Mouse (Mus musculus) heart, postnatal 4 days (tissue): ENCODE results near the gene Olfr1193. TPM values are rescaled to one million over a fixed set of nuclear protein-coding genes. Genes with fewer than 3 reads are reported as not detected.
"Not testable (repeated sequence)": the region's sequence is repeated elsewhere in the genome, so short reads cannot be mapped to it uniquely, and the experiment has no call there.

Experiments used
- DNase-seq: peaks from one replicate; pipeline ENCODE4 v3.0.0; 2021
- total RNA-seq, 2 experiments: library from RNA; stranded (reverse); gene quantifications; 2 replicates each; pipeline ENCODE4 v1.2.3; 2021

Gene Olfr1193
- total RNA-seq: not detected

GRCm38 (mm10) chr2:88675328-88675727 lies at the start of gene Olfr1193:
TSS of gene Olfr1193 (plus strand) at chr2:88675628.
- not testable (repeated sequence) for DNase-seq

- DNase-seq: not testable (repeated sequence)
Observed at GRCm38 (mm10) chr2:88640242-88640641, 35.2 kb upstream of the Olfr1193 start, which contains the start of gene Olfr1191-ps1. TSS of gene Olfr1191-ps1 (plus strand) at chr2:88640542.

GRCm38 (mm10) chr2:88648209-88648608 lies 27.2 kb upstream of the Olfr1193 start, which contains the start of gene Olfr1192-ps1:
TSS of gene Olfr1192-ps1 (plus strand) at chr2:88648509.
- no peak for DNase-seq

- DNase-seq: no peak
Observed at GRCm38 (mm10) chr2:88689087-88689486, 13.7 kb downstream of the Olfr1193 start, which contains the start of gene Olfr1195. TSS of gene Olfr1195 (minus strand) at chr2:88689187.

- no peak for DNase-seq
Observed at GRCm38 (mm10) chr2:88704497-88704896, 29.1 kb downstream of the Olfr1193 start, which contains the start of gene Olfr1196. TSS of gene Olfr1196 (minus strand) at chr2:88704597.

Other genes with a start within 250 kb of the Olfr1193 start
- not detected for gene Olfr1181, start 249.5 kb upstream of the Olfr1193 start, total RNA-seq
- gene Gm13757, start 226.5 kb upstream of the Olfr1193 start, total RNA-seq: not detected
- gene Olfr1183, start 220.8 kb upstream of the Olfr1193 start, total RNA-seq: not detected
- not detected for gene Olfr1184, start 192.0 kb upstream of the Olfr1193 start, total RNA-seq
- gene Olfr1185-ps1, start 182.3 kb upstream of the Olfr1193 start, total RNA-seq: not detected
- gene Olfr1186, start 157.1 kb upstream of the Olfr1193 start, total RNA-seq: not detected
- not detected for gene Olfr1188, start 118.7 kb upstream of the Olfr1193 start, total RNA-seq
- not detected for gene Olfr1189, start 89.2 kb upstream of the Olfr1193 start, total RNA-seq
- under 1 TPM; 0.05 to 0.07 TPM for gene Olfr1191-ps1, start 35.1 kb upstream of the Olfr1193 start, total RNA-seq
- gene Olfr1192-ps1, start 27.1 kb upstream of the Olfr1193 start, total RNA-seq: not detected
- not detected for gene Olfr1195, start 13.6 kb downstream of the Olfr1193 start, total RNA-seq
- not detected for gene Olfr1196, start 29.0 kb downstream of the Olfr1193 start, total RNA-seq
- gene Olfr1197, start 56.7 kb downstream of the Olfr1193 start, total RNA-seq: not detected
- not detected for gene Olfr1198, start 75.7 kb downstream of the Olfr1193 start, total RNA-seq
- not detected for gene Olfr1199, start 84.8 kb downstream of the Olfr1193 start, total RNA-seq
- not detected for gene Olfr1200, start 94.9 kb downstream of the Olfr1193 start, total RNA-seq
- gene Olfr1201, start 117.4 kb downstream of the Olfr1193 start, total RNA-seq: not detected
- not detected for gene Olfr1202, start 138.9 kb downstream of the Olfr1193 start, total RNA-seq
- not detected for gene Olfr1205, start 154.1 kb downstream of the Olfr1193 start, total RNA-seq
- not detected for gene Olfr1204, start 173.7 kb downstream of the Olfr1193 start, total RNA-seq
- gene Olfr1206, start 187.6 kb downstream of the Olfr1193 start, total RNA-seq: not detected
- not detected for gene Olfr1208, start 226.7 kb downstream of the Olfr1193 start, total RNA-seq
- gene Olfr1209, start 239.5 kb downstream of the Olfr1193 start, total RNA-seq: not detected